Mouse (Mus musculus): Measurements from ENCODE around the gene Nab2.

DNA sequence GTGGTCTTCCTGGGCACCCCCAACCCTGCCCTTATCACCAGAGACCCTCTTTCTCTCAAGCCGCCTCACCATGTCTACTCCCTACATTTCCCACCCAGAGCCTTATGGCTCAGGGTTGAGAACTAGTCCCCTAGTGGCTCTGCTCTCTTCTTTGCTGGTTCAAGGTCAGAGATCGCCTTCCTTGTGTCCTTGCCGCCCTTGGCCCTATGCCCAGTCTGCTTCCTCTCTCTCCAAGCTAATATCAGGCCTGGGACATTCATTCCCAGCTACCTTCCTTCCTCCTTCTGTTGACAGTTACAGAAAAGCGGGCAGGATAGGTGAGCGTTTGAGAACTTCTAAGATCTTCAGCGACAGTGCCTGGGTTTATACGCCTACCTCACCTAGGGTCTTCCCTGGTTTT lies 39.4 kb upstream of the Nab2 start:
- TF ChIP-seq CTCF (IDR thresholded peaks at IDR 0.05; ENCODE audit: low read depth) (no peak), EP300 (IDR thresholded peaks at IDR 0.05; ENCODE audit: low read depth) (no peak)

All from liver, embryonic 14.5 days (tissue).